Mouse (Mus musculus) urinary bladder, postnatal 0 days (tissue): Measurements from ENCODE around the gene Gm49776. TPM values are rescaled to one million over a fixed set of nuclear protein-coding genes. Genes with fewer than 3 reads are reported as not detected.
A peak's percentile ranks its signal among the peaks of the same experiment; 100 is the strongest.

Source experiments
- microRNA counts: library from miRNA; unstranded; fragments of <30 nt; microRNA quantifications from one replicate; lab custom pipeline; 2016
- microRNA-seq: library from miRNA; unstranded; fragments of <30 nt; microRNA quantifications from one replicate; pipeline ENCODE4, GENCODE M21; 2016
- polyA plus RNA-seq: library from polyadenylated mRNA; unstranded; fragments of >200 nt; fragmentation: Nextera tagmentation; extraction: Ambion mirVana; gene quantifications from 2 replicates; pipeline ENCODE4 v1.2.1, GENCODE M21; 2015

Gene Gm49776
- polyA plus RNA-seq, result 1.3 TPM in 1 of 2 replicates, not detected in the other

DNA sequence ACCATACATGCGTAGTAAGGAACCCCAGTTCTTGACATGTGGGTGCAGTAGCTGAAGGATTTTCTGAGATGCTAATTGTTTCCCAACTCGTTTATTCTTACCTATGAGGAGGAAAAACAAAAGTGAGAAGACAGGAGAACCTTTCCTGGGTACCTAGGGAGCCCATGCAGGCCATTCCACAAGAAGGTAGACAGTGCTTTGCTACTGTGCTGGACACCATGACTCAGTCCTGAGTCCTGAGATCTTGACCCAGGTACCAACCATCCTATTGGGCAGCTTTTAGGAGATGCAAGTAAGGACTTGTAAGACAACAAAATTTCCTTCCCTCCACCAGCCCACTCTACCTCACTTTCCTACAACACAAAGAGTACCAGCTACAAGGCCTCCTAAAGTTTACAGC is at the start of gene Gm49776:
TSS of gene Gm49776 (minus strand) at position 101 of the 400 bp plus-strand sequence.

DNA sequence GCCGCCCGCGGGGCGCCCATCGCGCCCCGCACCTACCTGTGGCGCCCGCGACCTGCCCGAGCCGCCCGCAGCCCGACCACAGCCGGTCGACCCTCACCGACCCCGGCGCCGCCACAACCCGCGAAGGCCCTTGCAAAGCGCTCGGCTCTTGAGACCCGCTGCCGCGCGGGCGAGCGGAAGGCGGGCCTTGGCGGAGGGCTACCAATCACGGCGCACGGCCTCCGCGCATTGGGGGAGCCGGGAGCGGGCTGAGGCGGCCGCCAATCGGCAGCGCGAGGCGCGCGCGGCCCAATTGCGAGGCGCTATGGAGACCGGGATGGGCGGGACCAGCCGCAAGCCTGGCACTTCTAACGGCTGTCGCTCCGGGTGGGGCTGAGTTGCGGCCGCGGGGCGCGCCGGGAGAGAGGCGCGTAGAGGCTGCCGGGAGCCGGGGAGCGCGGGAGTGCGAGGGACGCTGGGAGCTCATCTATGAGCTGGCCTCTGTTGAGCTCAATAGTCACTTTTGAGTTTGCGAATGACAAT is 31.0 kb upstream of the Gm49776 start, which contains the start of gene Dgcr8:
TSS of gene Dgcr8 (minus strand) at position 180 of the 522 bp plus-strand sequence.

DNA sequence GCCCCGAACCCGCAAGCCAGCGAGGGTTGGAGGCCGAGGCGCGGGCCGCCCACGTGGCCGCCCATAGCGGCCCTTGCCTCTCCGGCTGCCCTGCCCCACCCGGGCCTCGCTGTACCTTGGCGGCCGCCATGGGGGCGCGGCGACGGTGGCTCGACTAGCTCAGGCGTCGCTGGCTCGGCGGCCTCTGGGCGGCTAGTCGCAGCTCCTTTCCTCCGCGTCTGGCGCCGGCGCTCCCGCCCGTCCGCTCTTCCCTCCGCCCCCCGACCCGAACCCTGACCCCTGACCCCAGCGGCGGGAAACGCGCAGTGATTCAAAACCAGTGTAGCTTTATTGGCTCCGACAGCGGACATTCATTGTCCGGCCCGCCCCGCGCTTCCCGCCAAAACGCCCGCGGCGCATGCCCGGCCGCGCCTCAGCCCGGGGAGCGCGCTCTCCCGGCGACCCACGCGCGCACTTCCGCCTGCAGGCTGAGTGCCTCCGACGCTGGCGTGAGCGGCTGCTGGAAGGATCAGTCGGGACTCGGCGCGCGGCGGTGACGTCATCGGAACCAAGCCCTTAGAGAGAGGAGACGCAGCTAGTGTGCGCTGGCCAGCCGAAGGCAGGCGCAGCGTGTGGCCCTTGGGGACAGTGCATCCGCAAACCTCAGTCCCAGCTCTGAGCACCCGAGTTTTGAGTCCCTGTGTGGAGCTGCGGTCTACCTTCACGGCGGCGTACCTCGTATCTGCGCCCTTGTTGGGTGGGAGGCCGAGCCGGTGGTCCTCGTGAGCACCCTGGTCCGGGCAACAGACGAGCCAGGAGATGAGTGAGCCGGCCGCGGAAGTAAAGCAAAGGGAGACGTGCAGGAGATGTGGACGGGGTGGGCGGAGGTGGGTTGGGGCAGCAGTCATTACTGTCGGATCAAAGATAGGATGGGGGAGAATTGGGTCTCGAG is 9.4 kb downstream of the Gm49776 start, which contains the start of the genes Trmt2a and Ranbp1:
TSS of gene Trmt2a (plus strand) at position 247 of the 931 bp plus-strand sequence.
TSS of gene Ranbp1 (minus strand) at position 300 of the 931 bp plus-strand sequence.

DNA sequence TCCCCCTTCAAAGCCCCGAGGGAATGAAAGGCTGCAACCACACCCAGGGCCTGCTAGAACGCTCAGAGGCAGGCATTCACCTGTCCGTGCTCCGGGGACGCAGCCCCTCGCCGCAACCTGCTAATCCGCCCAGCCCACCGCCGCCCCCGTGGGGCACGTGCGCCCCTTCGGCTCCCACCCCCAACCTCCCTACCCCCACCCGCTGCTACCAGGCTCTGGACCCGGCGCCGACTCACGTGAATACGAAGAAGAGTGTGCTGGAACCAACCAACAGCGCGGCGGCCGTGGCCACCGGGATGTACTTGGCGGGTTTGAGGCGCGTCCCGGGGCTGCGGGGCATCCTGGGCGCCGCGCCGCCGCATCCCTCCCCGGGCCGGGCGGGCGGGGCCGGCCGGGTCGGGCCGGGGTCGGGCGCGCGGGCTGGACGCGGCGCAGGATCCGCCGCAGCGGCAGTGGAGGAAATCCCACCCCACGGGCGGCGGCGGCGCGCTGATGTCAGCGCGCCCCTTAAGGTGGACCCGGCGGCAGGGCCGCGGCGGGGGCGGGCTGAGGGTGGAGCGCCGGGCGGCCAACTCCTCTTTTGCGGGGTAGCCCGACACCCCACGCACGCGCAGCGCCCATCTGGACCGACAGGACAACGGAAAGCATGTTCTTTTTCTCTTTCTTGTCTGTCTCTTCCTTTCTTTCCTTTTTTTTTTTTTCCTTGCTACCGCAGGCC is 23.3 kb downstream of the Gm49776 start, which contains the start of gene Zdhhc8:
TSS of gene Zdhhc8 (minus strand) at position 466 of the 718 bp plus-strand sequence.

DNA sequence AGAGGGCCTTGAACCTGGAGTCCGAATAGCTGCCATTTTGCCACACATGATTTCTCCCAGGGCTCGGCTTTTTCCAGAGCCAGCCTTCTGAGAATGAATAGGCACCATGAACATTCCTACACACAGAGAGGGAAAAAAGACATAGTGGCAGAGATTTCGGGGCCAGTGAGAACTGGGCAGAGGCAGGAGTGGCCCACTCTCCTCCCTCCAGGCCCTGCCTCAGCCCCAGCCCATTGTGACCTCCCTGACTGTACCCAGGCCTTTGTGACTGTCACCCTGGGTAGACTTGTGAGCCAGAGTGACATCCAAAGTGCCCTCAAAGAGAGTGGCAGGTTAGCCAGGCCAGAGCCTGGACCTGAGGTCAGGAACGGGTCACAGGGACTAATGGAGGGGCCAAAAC is 40.5 kb downstream of the Gm49776 start, which contains the start of gene Ccdc188:
TSS of gene Ccdc188 (plus strand) at position 301 of the 400 bp plus-strand sequence.

MicroRNA genes within 50 kb of the gene (microRNA counts, 519-probe panel; counts per million panel counts)
- 1,338 counts per million, percentile 8 among the panel's probes with 10 or more counts for microRNA mmu-miR-1306 (lab: Ali Mortazavi, UCI)

Small RNAs within 50 kb of the gene (microRNA-seq; reads per million reads assigned to microRNA genes)
- not detected for gene Gm24572
- gene Mir1306, result 135 reads per million, percentile 50 among the genes with 10 or more reads in this experiment

Other genes with a start within 250 kb of the Gm49776 start
- gene Dgcr6, start 205.5 kb downstream of the Gm49776 start, polyA plus RNA-seq, result 253 and 287 TPM in 2 replicates
- 15.0 and 19.2 TPM in 2 replicates for gene Prodh, start 168.1 kb downstream of the Gm49776 start, polyA plus RNA-seq
- 13.5 and 16.2 TPM in 2 replicates for gene Rtn4r, start 130.7 kb downstream of the Gm49776 start, polyA plus RNA-seq
- not detected in 2 replicates for gene Ccdc188, start 40.4 kb downstream of the Gm49776 start, polyA plus RNA-seq
- 13.8 and 14.6 TPM in 2 replicates for gene Zdhhc8, start 23.2 kb downstream of the Gm49776 start, polyA plus RNA-seq
- gene Trmt2a, start 9.6 kb downstream of the Gm49776 start, polyA plus RNA-seq, result 43.9 and 45.4 TPM in 2 replicates
- gene Ranbp1, start 9.6 kb downstream of the Gm49776 start, polyA plus RNA-seq, result 225 and 297 TPM in 2 replicates
- gene Dgcr8, start 30.9 kb upstream of the Gm49776 start, polyA plus RNA-seq, result 11.5 and 11.7 TPM in 2 replicates
- gene Tango2, start 89.8 kb upstream of the Gm49776 start, polyA plus RNA-seq, result 27.0 and 27.2 TPM in 2 replicates
- gene Arvcf, start 89.9 kb upstream of the Gm49776 start, polyA plus RNA-seq, result 5.0 and 6.0 TPM in 2 replicates
- 18.6 and 18.8 TPM in 2 replicates for gene Txnrd2, start 168.1 kb upstream of the Gm49776 start, polyA plus RNA-seq
- gene Comt, start 168.5 kb upstream of the Gm49776 start, polyA plus RNA-seq, result 163 and 182 TPM in 2 replicates
- gene Gnb1l, start 240.4 kb upstream of the Gm49776 start, polyA plus RNA-seq, result 9.1 and 11.1 TPM in 2 replicates
- 1.6 and 2.2 TPM in 2 replicates for gene Rtl10, start 240.6 kb upstream of the Gm49776 start, polyA plus RNA-seq